Mouse (Mus musculus) NIH3T3 (cell line): ENCODE measurements around the gene Ispd.
"Not testable (repeated sequence)": the region's sequence is repeated elsewhere in the genome, so short reads cannot be mapped to it uniquely, and the experiment has no call there.

Source experiments
- DNase-seq: peaks from one replicate; pipeline ENCODE4 v3.0.0-alpha.2; 2012; ENCODE audit warnings: low read depth

Ispd gene

GRCm38 (mm10) chr12:36381441-36382340, at the start of gene Ispd, which contains the start of gene D630036H23Rik:
Ispd (plus strand) TSS chr12:36381450.
D630036H23Rik (minus strand) TSS chr12:36382181.
- peak; percentile 88 for DNase-seq

GRCm38 (mm10) chr12:36332676-36333075, 48.6 kb upstream of the Ispd start:
- no peak for DNase-seq

- DNase-seq: no peak
These were observed 47.4 kb upstream of the Ispd start for GRCm38 (mm10) chr12:36333837-36334281.

DNA sequence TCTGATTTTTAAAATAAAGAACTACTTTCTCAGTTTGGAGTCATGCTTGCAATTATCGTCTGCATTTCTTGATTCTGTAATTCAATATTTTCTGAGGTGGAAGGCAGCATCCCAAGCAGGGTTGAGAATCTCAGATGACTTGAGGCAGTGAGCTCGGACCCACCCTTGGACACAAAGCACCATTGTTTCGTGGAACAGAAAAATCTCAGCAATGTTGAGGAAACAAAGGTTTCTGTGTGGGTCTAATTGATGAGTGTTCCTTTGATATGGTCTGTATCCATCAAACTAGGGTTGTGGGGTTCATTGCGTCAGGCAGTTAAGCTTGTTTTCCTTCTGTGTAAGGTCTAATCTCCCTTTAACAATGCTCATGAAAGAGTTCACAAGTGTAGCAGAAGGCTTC, 37.1 kb upstream of the Ispd start:
- no peak for DNase-seq

- DNase-seq: no peak
These were observed 21.2 kb upstream of the Ispd start for GRCm38 (mm10) chr12:36360064-36360463.

- no peak for DNase-seq
These were observed 20.6 kb upstream of the Ispd start for GRCm38 (mm10) chr12:36360693-36361092.

GRCm38 (mm10) chr12:36364013-36364412, 17.2 kb upstream of the Ispd start:
- no peak for DNase-seq

- DNase-seq: peak; percentile 9
These were observed 7.8 kb upstream of the Ispd start for GRCm38 (mm10) chr12:36373237-36373998.

GRCm38 (mm10) chr12:36376391-36376790, 4.9 kb upstream of the Ispd start:
- DNase-seq: not testable (repeated sequence)

- no peak for DNase-seq
These were observed 996 bp upstream of the Ispd start for GRCm38 (mm10) chr12:36380254-36380653.

DNA sequence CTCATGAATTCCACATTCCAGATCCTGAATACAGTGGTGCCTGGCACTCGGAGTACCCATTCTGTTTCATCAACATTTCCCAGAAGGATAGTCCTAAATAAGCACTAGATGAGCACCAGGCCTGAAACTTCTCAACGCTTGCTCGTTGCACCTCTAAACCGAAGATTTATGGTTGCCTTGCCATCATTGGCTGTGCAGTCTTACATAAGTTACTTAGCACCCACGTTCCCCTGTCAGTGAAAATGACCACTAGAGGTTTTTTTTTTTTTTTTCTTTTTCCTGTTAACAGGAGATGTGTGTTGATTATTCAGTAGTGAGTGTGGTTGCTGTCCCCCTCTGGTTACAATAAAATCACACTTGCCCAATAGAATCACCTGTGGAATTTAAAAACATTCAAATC, 444 bp upstream of the Ispd start:
- DNase-seq: peak; percentile 31

GRCm38 (mm10) chr12:36385386-36385785, 4.1 kb downstream of the Ispd start:
- no peak for DNase-seq

DNA sequence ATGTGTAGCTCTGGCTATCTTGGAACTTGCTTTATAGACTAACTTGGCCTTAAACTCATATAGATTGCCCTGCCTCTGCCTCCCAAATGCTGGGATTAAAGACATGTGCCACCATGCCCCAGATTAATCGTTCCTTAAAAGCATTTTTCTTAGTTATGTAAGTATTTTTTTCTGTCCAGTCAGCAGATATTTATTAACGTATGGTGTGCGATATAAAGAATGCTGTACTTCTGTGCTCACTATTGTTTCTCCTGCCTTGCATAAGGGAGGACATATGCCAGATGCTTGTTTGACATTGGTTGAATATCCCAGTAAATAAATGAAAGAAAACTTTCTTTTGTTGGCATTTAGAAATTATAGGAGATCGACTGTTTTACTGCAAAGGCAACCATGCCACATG, 5.7 kb downstream of the Ispd start:
- DNase-seq: no peak

GRCm38 (mm10) chr12:36395115-36395514, 13.9 kb downstream of the Ispd start:
- peak; percentile 16 for DNase-seq

DNA sequence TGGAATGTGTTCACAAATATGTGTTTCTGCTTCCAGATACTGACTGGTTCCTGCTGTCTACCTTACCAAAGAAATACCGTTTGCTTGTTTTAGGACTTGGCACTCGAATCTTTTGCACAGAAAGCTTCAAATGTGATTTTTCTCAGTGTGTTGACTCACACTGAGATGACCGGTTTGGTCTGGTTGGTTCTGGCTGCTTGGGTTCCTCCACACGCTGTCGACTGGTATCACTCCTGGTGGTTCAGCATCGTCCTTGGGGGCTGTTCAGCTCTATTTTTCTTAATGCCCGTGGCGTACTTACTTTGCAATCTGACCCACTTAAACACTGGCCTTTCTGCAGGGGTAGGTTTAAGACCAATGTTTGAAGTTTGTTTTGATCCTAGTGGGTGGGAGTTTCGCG, 42.4 kb downstream of the Ispd start:
- DNase-seq: no peak

GRCm38 (mm10) chr12:36425258-36425657, 44.0 kb downstream of the Ispd start:
- DNase-seq: no peak

- DNase-seq: no peak
These were observed 45.2 kb downstream of the Ispd start for GRCm38 (mm10) chr12:36426163-36427045.

DNA sequence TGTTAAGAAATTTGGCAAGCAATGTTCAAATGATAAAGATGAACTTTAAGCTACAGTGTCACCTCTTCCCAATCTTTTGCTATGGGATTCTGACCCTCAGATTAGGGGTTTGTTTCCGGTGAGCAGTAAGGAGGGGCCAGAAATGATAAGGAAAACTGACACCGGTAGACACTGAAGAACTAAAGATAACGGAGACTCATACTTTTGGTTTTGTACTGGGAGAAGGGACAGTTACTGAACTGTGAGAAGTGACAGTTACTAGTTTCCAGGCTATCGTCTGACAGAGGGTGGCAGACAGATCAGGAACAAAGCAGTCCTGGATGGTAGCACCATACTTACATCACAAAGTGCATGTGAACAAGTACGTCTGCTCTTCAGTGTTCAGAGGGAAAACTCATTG, 55.7 kb downstream of the Ispd start:
- DNase-seq: no peak

DNA sequence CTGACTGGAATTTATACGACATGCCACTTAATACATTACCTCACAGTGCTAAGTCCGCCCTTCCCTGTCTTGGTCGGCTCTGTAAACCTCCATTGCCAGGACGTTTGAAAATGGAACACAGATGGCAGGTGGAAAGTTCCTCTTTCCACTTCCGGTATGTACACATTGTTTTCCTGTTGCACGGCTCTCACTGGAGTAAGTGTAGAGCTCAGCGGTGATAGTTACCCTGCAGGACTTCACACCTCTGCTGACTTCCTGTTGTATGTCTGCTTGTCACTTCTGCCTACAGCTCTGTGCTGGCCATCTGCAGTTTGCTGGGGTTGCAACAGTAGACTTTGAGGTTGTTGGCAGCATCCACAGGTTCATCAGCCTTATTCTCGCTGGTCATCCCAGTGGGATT, 58.1 kb downstream of the Ispd start:
- no peak for DNase-seq

DNA sequence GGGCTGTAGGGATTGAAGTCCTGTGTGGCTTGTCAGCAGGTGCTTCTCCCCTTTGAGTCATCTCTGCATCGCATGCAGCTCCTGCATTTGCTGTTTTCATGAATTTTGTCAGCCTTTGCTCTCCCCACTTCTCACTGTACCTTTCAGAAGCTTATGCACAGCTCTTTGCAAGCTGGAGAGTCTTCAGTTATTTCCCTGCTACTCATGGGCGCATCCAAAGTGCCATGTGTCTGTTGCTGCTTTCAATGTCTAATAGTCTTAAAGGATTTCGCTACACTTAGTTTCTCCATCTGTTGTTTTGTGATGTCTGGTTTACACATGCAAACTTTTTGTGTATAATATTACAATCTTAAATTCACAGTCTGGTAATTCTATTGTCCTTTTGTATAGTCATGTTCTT, 74.8 kb downstream of the Ispd start:
- no peak for DNase-seq

GRCm38 (mm10) chr12:36457726-36458125, 76.5 kb downstream of the Ispd start:
- DNase-seq: no peak
